Mouse (Mus musculus): ENCODE measurements around the gene Dnm3. TPM values are rescaled to one million over a fixed set of nuclear protein-coding genes. Genes with fewer than 3 reads are reported as not detected.

Dnm3 gene
- total RNA-seq, 2 experiments from 2014 or later: 6.3 to 11.0 TPM

DNA sequence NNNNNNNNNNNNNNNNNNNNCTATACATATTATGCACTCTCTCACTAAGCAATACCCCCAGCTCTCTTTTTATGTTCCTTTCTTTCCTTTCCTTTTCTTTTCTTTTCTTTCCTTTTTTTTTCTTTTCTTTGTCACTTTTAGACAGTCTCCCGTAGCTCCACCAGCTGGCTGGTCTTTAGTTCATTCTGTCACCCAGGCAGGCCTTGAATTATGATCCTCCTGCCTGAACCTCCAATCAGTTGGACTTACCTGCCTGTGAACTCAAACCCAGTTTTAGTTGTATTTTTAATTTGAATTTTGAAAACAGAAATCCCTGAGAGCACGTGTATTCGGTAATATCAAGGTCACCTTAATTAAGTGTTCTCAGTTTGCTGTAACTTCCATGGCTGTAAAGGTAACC is 141.6 kb downstream of the Dnm3 start:
- no peak for DNase-seq (ENCODE audit: low spot score in 2 of 2)

DNA sequence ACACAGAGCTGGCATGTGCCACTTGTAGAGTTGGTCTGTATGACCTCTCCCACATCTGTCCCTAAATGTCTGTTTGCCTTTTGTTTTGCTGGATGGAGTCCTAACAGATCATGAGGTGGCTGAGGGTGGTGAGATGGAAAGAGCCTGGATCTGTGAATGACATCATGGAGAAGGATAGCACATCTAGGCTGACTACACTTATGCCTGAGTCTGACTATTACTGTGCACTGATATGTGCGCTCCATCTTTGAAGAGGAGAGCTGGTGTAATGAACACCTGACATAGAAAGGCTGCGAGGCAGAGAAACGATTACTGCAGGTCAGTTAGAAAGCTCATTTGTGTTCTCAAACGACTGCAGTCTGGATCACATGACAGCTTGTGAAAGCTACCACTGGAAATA is 149.2 kb downstream of the Dnm3 start:
- DNase-seq (ENCODE audit: low spot score in 2 of 2): no peak

DNA sequence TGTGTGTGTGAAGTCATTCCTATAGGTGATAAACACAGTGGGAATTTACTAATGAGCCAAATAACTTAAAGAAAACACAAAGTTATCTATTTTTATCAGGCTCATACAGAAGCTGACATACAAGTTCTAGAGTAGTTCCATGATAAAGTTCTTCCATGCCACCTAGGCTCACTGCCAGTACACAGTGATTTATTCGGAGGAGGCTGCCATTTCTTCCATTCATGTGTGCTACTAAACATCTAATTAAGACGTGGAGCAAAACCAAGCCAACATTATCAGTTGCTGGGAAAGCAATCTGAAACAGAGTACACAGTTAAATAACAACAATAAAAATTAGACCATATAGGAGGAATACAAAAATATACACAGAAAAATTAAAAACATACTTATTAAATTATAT is 150.2 kb downstream of the Dnm3 start:
- no peak for DNase-seq (ENCODE audit: low spot score in 2 of 2)

DNA sequence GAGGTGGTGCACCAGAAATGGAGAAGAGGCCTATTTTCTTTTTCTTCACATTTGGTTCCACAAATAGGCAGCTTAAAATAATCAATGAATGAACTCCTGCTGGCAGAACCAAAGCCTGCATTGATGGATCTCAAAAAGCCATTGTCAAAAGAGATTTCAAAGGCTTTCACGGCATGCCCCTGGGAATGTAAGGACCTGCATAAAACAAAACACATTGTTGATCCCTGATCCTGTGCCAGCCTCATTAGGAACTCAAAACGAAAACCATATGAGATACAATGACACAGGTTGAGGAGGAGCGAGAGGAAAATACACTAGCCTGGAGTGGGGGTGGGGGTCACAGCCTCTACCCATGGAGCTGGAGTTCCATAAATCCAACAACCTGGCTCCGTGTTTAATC is 153.4 kb downstream of the Dnm3 start:
- no peak for DNase-seq (ENCODE audit: low spot score in 2 of 2)

DNA sequence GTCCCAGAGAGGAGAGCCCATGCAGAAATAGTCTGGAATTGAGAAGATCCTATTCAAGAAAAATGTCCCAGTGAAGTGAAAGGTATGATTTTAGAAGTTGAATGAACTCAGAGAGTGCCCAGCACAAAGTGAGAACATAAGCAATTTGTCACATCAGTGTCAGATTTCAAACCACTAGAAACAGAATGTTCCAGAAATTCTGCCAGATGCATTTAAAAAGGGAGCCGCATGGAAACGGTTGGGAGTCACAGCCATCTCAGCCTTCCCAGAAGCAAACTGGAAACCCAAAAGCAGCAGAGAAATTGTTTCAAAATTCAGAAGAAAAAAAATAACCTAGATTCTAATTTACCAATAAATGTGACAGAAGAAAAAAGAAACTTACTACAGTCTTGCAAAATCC is 154.7 kb downstream of the Dnm3 start:
- no peak for DNase-seq (ENCODE audit: low spot score in 2 of 2)

DNA sequence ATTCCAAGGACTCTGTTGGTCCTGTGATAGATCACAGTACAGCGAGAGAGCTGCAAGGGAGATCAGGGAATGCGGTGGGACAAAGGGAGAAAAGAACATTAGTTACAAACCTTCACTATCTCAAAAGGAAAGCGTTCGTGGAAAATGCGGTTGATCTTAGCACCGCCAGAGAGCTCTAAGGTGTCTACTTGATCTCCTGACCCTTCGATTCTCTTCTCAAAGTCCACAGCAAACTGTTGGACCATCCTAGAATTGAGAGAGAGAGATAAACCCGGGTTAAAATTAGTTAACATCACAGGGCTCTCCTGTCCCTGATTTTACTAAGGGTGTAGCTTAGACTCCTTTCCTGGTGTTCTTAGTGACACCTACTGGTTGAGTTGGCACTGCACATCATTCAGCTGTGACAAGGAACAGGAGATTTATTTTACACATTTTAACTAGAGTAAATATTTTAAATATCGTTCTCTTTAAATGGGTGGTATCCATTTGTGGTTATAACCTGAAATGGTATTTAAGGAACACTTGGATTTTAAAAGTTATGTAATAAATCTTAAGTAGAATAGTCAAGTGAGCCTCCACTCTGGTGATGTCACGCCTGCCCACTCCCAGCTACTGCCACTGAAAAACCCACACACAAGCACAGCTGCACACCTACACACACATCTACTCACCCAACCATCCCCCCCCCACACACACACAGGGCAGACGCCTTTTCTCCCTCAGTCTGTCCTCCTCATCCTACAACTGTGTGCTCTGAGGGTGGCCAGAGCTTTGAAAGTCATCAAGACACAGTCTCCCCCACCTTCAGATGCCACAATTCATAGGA is 164.2 kb downstream of the Dnm3 start:
- no peak for DNase-seq (ENCODE audit: low spot score in 2 of 2)

DNA sequence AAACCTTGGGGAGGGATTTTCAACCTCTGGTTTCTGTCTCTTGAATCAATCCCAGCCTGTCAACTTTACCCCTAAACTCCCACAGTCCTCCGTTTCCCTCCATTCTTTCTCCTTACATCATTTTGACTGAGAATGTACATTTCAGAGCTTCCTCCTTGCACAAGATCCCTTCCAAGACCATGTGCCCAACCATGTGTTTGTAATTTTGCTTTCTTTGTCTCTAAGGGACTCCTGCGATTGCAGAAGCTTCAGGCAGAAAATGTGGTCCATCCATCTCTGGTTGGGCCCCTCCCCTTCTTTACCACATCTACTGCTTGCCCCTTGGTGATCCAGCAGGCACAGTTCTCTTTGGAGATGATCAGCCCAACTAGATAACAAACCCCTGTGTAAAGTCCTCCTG is 165.2 kb downstream of the Dnm3 start:
- no peak for DNase-seq (ENCODE audit: low spot score in 2 of 2)

DNA sequence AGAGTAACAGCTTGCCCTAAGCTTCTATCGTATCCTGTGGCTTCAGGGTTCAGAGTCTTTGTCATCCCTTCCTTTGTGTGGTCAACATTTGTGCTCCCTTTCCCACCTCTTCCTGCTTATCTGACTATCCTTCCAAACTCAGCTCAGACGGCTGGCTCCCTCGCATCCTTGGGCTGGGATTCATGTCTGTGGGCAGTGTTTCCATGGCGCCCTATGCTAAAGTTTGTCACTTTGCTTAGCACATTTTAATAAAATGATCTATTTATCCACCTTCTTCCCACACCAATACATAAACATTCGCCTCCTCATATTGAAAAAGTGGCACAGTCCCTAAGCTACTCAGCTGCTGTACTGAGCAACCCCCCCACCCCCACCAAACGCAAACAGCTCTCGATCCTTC is 165.7 kb downstream of the Dnm3 start:
- no peak for DNase-seq (ENCODE audit: low spot score in 2 of 2)

DNA sequence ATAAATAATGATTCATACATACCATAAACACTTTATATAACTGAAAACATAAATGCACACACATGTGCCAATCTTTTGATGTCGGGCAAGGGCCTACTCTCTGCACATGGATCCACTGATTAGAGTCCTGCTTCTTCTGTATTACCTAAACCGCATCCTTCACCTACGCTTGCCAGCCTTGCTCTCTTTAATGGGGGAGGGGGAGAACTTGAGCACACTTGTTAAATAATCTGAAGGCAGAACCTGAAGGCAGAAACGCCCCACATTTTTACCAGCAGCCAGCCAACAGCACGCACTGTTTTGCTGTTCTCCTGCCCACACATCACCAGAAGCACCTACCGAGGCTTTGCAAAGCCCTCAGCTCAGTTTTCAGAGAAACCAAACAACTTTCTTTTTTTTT is 172.6 kb downstream of the Dnm3 start:
- no peak for DNase-seq (ENCODE audit: low spot score in 2 of 2)

DNA sequence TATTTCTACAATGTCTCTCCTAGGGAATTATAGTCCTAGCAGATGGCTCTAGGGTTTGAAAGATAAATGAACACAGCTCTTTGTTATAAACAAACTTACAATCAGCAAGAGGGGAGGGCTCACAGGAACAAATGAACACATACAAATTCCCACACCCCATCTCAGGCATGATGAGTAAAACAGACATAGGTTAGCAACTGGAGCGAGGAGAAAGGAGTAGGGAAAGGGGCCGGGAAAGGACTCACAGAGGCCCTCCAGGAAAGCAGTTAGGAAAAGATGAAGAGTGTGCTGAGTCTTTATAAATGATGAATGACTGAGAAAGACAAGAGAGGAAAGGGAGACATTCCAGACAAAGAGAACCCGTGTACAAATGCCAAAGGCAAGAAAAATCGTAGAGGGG is 175.4 kb downstream of the Dnm3 start:
- no peak for DNase-seq (ENCODE audit: low spot score in 2 of 2)

DNA sequence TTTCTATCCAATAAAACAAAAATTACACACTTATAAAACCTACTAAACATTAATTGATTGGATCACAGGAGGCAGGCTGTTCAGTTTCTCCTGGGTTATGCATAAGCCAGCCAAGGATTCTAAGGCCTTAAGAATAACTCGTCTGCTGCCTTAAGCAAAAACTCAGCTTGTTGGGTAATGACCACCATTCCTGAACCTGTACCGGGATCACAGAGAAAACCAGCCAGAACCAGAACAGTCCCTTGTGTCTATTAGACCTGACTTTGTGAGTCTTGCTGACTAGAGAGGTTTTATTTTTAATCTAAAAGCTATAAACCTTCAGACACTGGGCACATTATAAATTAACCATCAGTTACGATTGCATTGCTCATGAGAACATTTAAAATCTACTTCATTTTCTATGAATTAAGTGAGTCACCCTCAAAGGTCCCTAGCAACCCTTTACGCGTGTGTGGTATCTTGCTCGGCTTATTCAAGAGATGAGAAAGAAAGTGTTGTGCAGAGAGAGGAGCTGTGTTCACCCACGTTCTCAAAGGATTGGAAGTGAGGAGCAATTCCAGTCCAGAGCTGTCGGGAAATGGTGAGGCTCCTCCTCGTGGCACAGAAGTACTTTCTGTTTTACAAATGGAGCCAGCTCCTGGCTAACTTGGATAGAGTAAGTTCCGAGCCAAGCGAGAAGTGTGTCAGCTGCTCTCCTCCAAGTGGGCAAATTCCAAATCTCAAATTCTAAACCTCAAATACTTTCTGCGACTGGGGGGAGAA is 178.1 kb downstream of the Dnm3 start:
- DNase-seq (ENCODE audit: low spot score in 2 of 2): peak in 1 of 2 experiments; percentile 28

DNA sequence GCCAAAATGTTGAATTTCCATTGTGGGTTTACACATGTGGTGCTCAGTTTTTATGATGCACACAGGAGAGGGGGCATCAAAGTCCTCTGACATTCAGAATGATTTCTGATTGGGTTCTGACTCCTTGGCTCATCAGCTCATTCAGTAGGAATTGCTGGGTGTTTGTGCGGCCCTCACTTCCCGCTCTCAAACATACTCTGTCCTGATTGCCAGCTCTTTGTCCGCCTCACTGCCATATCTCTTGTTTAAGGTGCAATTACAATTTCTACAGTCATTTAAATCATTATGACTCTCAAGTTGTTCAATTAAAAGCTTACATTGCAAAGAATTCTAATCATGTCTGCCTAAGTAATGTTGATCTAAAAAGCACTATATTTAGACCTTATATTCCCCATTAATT is 179.3 kb downstream of the Dnm3 start:
- no peak for DNase-seq (ENCODE audit: low spot score in 2 of 2)

DNA sequence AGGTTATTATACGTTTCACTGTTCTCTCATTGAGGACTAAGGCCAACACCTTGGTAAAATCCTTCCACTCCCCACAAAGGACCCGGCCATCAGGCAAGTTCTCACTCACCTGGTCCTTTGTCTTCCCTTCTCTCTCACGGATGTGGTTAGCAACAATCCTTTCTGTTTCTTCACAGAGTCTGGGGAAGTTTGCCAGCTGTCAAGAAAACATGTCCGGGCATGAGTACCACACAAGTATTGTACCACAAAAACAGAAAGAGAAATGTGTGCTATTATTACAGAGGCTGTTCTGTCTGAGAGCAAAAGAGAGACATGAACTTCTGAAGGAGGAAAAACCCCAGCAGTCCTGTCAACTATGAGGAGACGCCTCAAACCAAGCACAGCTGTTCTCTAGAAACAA is 182.4 kb downstream of the Dnm3 start:
- no peak for DNase-seq (ENCODE audit: low spot score in 2 of 2)

DNA sequence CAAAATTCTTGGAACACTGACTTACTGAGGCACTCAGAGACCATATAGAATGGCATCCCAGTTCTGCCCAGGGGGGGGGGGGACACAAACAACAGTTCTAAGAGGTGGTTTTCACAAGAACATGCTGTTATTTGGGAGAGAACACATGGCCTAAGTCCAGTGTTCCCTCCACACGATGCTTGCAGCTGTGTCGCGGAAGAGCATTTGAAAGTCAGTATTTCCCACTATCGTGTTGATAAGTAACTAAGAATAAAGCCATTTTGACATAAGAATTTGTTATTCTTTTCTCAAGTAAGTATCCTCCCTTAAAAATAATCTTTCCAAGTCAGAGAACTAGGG is 183.3 kb downstream of the Dnm3 start:
- DNase-seq (ENCODE audit: low spot score in 2 of 2): no peak

DNA sequence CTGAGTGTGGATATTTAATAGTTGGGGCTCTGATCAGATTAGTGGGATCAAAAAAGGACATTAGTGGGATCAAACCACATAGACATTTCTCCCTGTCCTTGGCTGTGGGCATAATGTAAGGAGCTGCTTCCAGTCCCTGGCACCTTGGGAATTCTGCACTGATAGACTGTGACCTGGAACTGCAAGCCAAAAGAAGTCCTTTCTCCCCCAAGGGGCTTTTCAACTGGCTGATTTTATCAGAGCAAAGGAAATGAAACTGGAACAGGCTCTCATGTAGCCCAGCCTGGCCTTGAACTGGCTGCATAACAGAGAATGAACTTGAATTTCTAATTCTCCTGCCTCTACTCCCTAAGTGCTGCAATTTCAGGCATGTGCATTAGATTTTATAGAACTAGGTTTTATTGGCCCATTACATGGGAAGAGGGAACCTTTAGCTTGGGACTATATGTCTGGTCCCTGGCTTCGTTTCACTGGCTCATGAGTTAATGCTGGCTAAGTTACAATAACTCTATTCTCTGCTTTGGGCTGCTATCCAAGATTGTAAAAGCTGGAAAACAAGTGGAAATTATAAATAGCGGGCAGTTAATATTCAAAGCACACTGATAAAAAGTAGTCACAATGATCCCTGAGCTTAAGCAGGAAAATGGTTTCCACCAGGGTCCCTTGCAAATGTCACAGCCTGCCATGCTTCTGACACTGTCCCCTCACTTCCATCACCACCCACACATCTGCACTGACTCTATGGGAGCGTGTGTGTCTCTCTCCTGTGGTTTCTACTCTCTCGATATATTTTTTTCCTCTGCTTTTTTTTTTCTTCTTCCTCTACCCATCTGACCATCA is 183.9 kb downstream of the Dnm3 start:
- no peak for DNase-seq (ENCODE audit: low spot score in 2 of 2)

DNA sequence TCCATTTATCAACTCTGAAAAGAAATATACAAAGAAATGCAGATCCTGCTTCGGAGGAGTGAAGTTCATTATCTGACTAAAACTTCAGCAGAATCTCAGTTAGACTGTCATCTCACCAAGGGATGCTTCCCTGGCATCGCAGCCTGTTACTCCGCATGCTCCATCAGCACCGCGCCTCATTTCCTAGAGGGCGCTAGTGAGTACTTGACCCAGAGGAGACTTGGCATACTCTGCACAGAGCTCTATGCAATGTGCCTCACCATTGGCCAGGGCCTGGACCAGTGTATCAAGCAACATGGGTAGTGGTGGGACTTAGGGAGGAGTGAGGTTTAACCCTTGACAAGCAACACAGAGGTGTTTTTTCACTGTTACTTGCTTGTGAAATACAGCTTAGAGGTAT is 190.9 kb downstream of the Dnm3 start:
- DNase-seq (ENCODE audit: low spot score in 2 of 2): no peak

DNA sequence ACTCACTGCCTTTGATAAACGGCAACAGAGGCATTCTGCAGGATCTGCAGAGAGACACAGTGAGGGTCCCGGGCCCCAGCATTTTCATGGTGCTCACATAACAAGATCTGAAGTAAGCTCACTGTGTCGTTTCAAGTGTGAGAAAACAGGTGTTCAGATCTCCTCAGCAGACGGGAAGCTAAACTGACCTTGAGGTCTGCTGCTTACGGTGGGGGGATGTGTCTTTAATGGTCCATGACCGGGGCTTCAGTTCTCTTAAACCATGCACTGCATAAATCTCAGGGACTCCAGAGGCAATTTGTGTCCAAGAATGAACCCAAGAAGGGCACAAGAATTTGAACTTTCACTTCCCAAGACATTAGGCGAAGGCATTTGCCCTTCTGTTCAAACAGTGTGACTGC is 195.9 kb downstream of the Dnm3 start:
- DNase-seq (ENCODE audit: low spot score in 2 of 2): no peak

DNA sequence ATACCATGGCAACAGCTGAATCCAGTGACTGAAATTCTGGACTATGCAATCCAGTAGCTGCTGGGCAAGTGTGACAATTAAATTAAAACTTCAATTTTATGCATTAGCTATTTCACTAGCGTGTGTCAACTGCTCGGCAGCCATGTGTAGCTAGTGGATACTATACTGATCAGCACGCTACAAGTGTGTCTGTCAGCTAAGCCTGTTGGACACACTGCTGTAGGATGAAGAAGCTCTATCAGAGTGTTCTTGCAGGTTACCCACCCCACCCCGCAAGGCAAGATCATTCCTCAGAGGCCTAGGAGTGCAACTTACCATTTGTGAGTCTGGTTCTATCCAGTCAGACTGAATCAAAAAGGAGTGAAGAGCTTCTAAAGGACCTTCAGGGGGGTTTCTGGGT is 197.8 kb downstream of the Dnm3 start:
- DNase-seq (ENCODE audit: low spot score in 2 of 2): no peak

DNA sequence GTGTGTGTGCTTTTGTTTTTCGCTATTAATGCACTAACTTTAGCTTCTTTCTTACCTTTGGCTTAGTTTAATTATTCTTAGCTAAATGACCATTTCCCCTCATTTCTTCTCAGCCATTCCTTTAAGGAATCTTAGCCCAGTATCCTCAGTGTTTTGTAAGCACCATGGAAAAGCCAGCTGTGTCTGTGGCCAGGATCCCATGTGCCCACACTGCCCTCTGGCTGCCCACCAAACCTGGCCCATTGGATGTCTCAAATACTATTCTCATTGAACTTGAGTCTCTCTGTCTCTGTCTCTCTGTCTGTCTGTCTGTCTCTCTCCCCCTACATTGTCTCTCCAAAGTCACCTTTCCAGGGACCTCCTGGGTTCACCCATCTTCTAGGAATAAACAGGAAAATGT is 201.8 kb downstream of the Dnm3 start:
- no peak for DNase-seq (ENCODE audit: low spot score in 2 of 2)

DNA sequence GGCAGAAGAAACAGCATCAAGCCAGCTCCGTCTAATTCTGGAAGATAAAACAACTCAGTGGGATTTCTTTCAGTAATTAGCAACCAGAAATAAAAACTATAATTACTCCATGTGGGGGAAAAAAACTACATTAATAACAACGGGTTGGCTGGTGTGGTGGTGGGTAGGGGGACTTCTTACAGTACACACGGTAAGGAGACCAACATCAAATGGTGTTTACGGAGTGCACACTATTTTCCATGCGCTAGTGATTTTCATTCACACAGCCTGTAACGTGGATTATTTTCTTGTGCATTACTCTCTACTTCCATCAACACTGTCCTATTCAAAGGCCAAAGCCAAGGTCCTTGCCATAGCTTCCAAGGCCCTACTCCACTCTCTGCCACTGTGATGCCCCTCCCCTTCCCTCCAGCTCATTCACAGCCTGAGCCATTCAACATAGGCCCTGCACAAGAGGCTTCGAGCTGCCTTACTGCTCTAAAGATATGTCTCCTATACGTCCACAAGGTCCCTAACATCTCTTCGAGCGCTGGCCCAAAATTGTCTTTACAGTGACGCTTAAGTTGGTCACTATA is 203.1 kb downstream of the Dnm3 start:
- no peak for DNase-seq (ENCODE audit: low spot score in 2 of 2)

DNA sequence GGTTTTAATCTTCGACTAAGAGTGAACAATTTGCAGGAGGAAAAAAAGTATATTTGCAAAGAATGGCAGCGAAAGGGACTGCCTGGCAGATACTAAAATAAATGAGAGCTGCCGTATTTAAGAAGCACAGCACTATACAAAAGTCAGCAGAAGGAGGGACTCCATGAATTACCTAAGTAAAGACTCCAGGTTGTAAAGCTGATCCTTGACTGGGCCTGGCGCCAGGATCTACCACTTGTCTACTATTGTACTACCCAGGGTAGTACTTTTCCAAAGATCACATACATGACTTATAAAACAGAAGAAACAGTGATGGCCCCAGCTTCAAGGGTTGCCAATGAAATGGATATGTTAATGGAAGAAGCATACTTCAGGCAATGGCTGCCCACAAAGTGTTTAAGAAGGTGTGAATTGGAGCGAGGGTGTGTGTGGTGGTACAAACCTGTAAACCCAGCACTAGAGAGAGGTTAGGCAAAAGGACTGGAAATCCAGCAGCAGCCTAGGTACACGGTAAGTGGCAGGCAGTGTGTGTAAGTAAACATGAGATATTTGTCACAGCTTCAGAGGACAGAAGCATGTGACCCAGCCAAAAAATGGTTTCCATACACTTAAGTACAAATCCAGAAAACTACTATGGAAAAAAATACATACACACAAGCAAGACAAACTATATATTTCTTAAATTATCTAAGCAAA is 220.8 kb downstream of the Dnm3 start:
- no peak for DNase-seq (ENCODE audit: low spot score in 2 of 2)
